In genomic region chr14:16432550-16432949, GRCm38 (mm10) we compare ENCODE assay signal across 20 mouse cellular contexts.
DNase-seq lines count a peak whose midpoint lies in the region; ATAC-seq and TF ChIP-seq lines count a peak whose summit lies in the region.
"Had no signal": no experiment of that assay in that cellular context is flagged by ENCODE, and none has a peak within 500 bp of the region (broad histone marks: within the 10 kb centered on the region; RNA-seq: fewer than 3 reads in every experiment).

No protein-coding gene starts in this region.

- H3K9me3 ChIP-seq in heart, postnatal 0 days (replicated peaks; ENCODE audit: control insufficient read depth, low read length) = no peaks in the 10 kb centered on the region
- no peaks in the 10 kb centered on the region for H3K9me3 ChIP-seq in midbrain, postnatal 0 days (ENCODE audit: low read length)
- H3K9me3 ChIP-seq in midbrain, embryonic 13.5 days = no peaks in the 10 kb centered on the region
- H3K9me3 ChIP-seq in stomach, postnatal 0 days (ENCODE audit: control insufficient read depth, low read length) = no peaks in the 10 kb centered on the region
- H3K9me3 ChIP-seq: forebrain, embryonic 13.5 days; limb, embryonic 13.5 days; midbrain, embryonic 12.5 days; neural tube, embryonic 13.5 days had no signal

- H3K79me2 ChIP-seq in heart, adult 2 months (replicated peaks; ENCODE audit: control insufficient read depth, insufficient read depth, low read length) = no peaks in the 10 kb centered on the region

- peak overlapping the region; percentile 24; the same call in 1 of the 2 replicates for H3K27ac ChIP-seq in heart, adult 2 months
- peak overlapping the region; percentile 89 for H3K27ac ChIP-seq in heart, postnatal 0 days (ENCODE audit: low read depth)
- no peak overlapping the region for H3K27ac ChIP-seq in midbrain, postnatal 0 days (ENCODE audit: low read depth, low read length)
- H3K27ac ChIP-seq in midbrain, embryonic 13.5 days = no peak overlapping the region
- no peak overlapping the region for H3K27ac ChIP-seq in stomach, postnatal 0 days (replicated peaks)
- H3K27ac ChIP-seq: forebrain, embryonic 13.5 days; limb, embryonic 13.5 days; midbrain, embryonic 12.5 days; neural tube, embryonic 13.5 days had no signal

- no peak for TF ChIP-seq POLR2A in heart, adult 2 months (IDR thresholded peaks at IDR 0.05; ENCODE audit: insufficient read depth, low read depth, low read length)

- H3K4me2 ChIP-seq in heart, postnatal 0 days (ENCODE audit: low read depth, low read length) = no peak overlapping the region
- no peak overlapping the region for H3K4me2 ChIP-seq in midbrain, postnatal 0 days (ENCODE audit: low read depth, low read length, poor library complexity, severe bottlenecking)
- no peak overlapping the region for H3K4me2 ChIP-seq in midbrain, embryonic 13.5 days (replicated peaks)
- H3K4me2 ChIP-seq in stomach, postnatal 0 days (replicated peaks; ENCODE audit: low read depth) = no peak overlapping the region
- H3K4me2 ChIP-seq: forebrain, embryonic 13.5 days; limb, embryonic 13.5 days; midbrain, embryonic 12.5 days; neural tube, embryonic 13.5 days had no signal

- H3K4me3 ChIP-seq in heart, adult 2 months = no peak overlapping the region
- H3K4me3 ChIP-seq in heart, postnatal 0 days (ENCODE audit: low read depth, low read length) = no peak overlapping the region
- no peak overlapping the region for H3K4me3 ChIP-seq in midbrain, postnatal 0 days (ENCODE audit: low read depth, low read length)
- no peak overlapping the region for H3K4me3 ChIP-seq in midbrain, embryonic 13.5 days (replicated peaks)
- no peak overlapping the region for H3K4me3 ChIP-seq in stomach, postnatal 0 days (ENCODE audit: low read depth, low read length)
- H3K4me3 ChIP-seq: forebrain, embryonic 13.5 days; limb, embryonic 13.5 days; midbrain, embryonic 12.5 days; neural tube, embryonic 13.5 days had no signal

- no peak overlapping the region for H3K9ac ChIP-seq in heart, adult 2 months (ENCODE audit: low read depth, low read length)
- H3K9ac ChIP-seq in heart, postnatal 0 days (replicated peaks; ENCODE audit: low read depth, low read length) = no peak overlapping the region
- H3K9ac ChIP-seq in midbrain, postnatal 0 days (replicated peaks; ENCODE audit: low read length, poor library complexity, severe bottlenecking) = no peak overlapping the region
- no peak overlapping the region for H3K9ac ChIP-seq in midbrain, embryonic 13.5 days (replicated peaks)
- no peak overlapping the region for H3K9ac ChIP-seq in stomach, postnatal 0 days (ENCODE audit: low read length)
- H3K9ac ChIP-seq: forebrain, embryonic 13.5 days; limb, embryonic 13.5 days; midbrain, embryonic 12.5 days; neural tube, embryonic 13.5 days had no signal

- H3K4me1 ChIP-seq in heart, adult 2 months (ENCODE audit: control insufficient read depth, insufficient read depth, low read length) = no peaks in the 10 kb centered on the region; the same call in 1 of the 2 replicates
- H3K4me1 ChIP-seq in heart, postnatal 0 days (ENCODE audit: control insufficient read depth, insufficient read depth) = peaks cover 6% of the 10 kb centered on the region; the same call in 1 of the 2 replicates
- H3K4me1 ChIP-seq in midbrain, postnatal 0 days (ENCODE audit: insufficient read depth, low read length) = no peaks in the 10 kb centered on the region
- H3K4me1 ChIP-seq in midbrain, embryonic 13.5 days (replicated peaks) = no peaks in the 10 kb centered on the region
- H3K4me1 ChIP-seq in stomach, postnatal 0 days (replicated peaks; ENCODE audit: control insufficient read depth, insufficient read depth) = no peaks in the 10 kb centered on the region
- H3K4me1 ChIP-seq: forebrain, embryonic 13.5 days; limb, embryonic 13.5 days; midbrain, embryonic 12.5 days; neural tube, embryonic 13.5 days had no signal

- TF ChIP-seq EP300 in heart, adult 2 months (IDR thresholded peaks at IDR 0.05; ENCODE audit: insufficient read depth, low read depth, low read length) = no peak
- no peak for TF ChIP-seq EP300 in heart, postnatal 0 days (IDR thresholded peaks at IDR 0.05; ENCODE audit: low read depth)
- TF ChIP-seq EP300 in stomach, postnatal 0 days (optimal IDR thresholded peaks at IDR 0.05) = no peak

- no peak for ATAC-seq in heart, postnatal 0 days (ENCODE audit: insufficient read depth, low read depth)
- ATAC-seq in midbrain, postnatal 0 days (ENCODE audit: low FRiP score) = 0 out of 2 replicates have a peak, but pooled peaks have one; percentile 14
- no peak for ATAC-seq in midbrain, embryonic 13.5 days
- ATAC-seq in stomach, postnatal 0 days (ENCODE audit: low FRiP score, low TSS enrichment) = peak; percentile 25; the same call in 1 of the 2 replicates
- ATAC-seq: forebrain, embryonic 13.5 days had no signal

- intact Hi-C loops in heart, adult 2 months (cut with DNase I) = no loop called here

- DNase-seq in heart, adult 2 months = no peak
- DNase-seq in heart, adult 8-10 months (ENCODE audit: low spot score) = no peak
- DNase-seq in heart, postnatal 0 days (ENCODE audit: low spot score) = no peak
- no peak for DNase-seq in heart, adult 11 months
- DNase-seq in midbrain, postnatal 0 days (ENCODE audit: low spot score) = no peak
- no peak for DNase-seq in stomach, postnatal 0 days (ENCODE audit: low spot score)
- no peak for DNase-seq in frontal cortex, adult 2 months (ENCODE audit: extremely low spot score in 1 of 2, low spot score in 1 of 2)
- DNase-seq: adrenal gland, adult 8-10 months; cerebellum, adult 11 months; cerebellum, postnatal 10 days; gastrocnemius, postnatal 36 days; kidney, adult 11 months; lung, postnatal 10 days; right cerebral cortex, postnatal 14 days; thymus, adult 2 months had no signal

- no peak for TF ChIP-seq CTCF in heart, adult 2 months (IDR thresholded peaks at IDR 0.05)
- no peak for TF ChIP-seq CTCF in heart, postnatal 0 days (IDR thresholded peaks at IDR 0.05; ENCODE audit: low read depth)
- TF ChIP-seq CTCF in midbrain, postnatal 0 days (IDR thresholded peaks at IDR 0.05) = no peak
- no peak for TF ChIP-seq CTCF in stomach, postnatal 0 days (IDR thresholded peaks at IDR 0.05; ENCODE audit: low read depth)

- no peaks in the 10 kb centered on the region for H3K27me3 ChIP-seq in heart, adult 2 months (ENCODE audit: control insufficient read depth, insufficient read depth, low read length)
- H3K27me3 ChIP-seq in heart, postnatal 0 days (ENCODE audit: control insufficient read depth, insufficient read depth, low read length) = no peaks in the 10 kb centered on the region
- H3K27me3 ChIP-seq in midbrain, postnatal 0 days (ENCODE audit: insufficient read depth, low read length) = no peaks in the 10 kb centered on the region
- no peaks in the 10 kb centered on the region for H3K27me3 ChIP-seq in midbrain, embryonic 13.5 days
- H3K27me3 ChIP-seq in stomach, postnatal 0 days (ENCODE audit: control insufficient read depth, insufficient read depth, low read length) = no peaks in the 10 kb centered on the region
- H3K27me3 ChIP-seq: forebrain, embryonic 13.5 days; limb, embryonic 13.5 days; midbrain, embryonic 12.5 days; neural tube, embryonic 13.5 days had no signal

- 84% methylated on average over 3 of the region's 3 CpGs for WGBS in heart, adult 2 months
- 57% methylated on average over 3 of the region's 3 CpGs for WGBS in heart, postnatal 0 days
- 85% methylated on average over 3 of the region's 3 CpGs for WGBS in midbrain, postnatal 0 days
- WGBS in midbrain, embryonic 13.5 days = 91% methylated on average over 3 of the region's 3 CpGs
- WGBS in stomach, postnatal 0 days = 77% methylated on average over 3 of the region's 3 CpGs

- H3K36me3 ChIP-seq in heart, adult 2 months (ENCODE audit: control insufficient read depth, insufficient read depth, low read length) = peaks cover 19% of the 10 kb centered on the region
- peaks cover 59% of the 10 kb centered on the region for H3K36me3 ChIP-seq in heart, postnatal 0 days (replicated peaks; ENCODE audit: control insufficient read depth, insufficient read depth, low read length)
- H3K36me3 ChIP-seq in midbrain, postnatal 0 days (ENCODE audit: insufficient read depth, low read length) = peaks cover 10% of the 10 kb centered on the region
- peaks cover 34% of the 10 kb centered on the region for H3K36me3 ChIP-seq in midbrain, embryonic 13.5 days
- 0 out of 2 replicates have a peak, but pooled peaks cover 7% of the 10 kb centered on the region for H3K36me3 ChIP-seq in stomach, postnatal 0 days (ENCODE audit: control insufficient read depth, insufficient read depth, low read length)

Comparison
In these comparisons a context has a peak if more than half of its experiments do, and no peak if none do; other contexts are left out.
1. ATAC-seq: peak in midbrain, postnatal 0 days (single experiment) and stomach, postnatal 0 days (single experiment); none in heart, postnatal 0 days (single experiment) and midbrain, embryonic 13.5 days (single experiment).
2. H3K27ac ChIP-seq: peak in heart, adult 2 months (single experiment) and heart, postnatal 0 days (single experiment); none in midbrain, postnatal 0 days (single experiment), midbrain, embryonic 13.5 days (single experiment) and stomach, postnatal 0 days (single experiment).